ENCODE assay signal across 13 mouse cellular contexts in the genomic region with DNA sequence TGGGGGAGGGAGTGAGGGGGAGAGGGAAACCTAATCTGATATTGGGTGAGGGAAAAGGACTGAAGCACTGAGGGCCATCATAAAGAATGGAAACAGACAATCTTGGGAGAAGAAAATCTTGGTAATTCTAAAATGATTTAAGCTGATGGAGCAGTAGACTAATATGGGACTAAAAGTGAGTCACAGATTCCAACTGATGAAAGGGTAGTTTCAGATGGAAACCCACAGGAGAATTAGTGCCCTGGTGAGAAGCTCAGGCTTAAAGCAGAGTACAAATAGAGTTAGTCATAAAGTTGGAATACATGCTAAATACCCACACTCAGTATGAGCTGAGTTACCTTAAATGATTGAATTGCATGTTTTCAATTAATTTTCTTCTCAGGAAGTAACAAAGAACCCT.
"Had no signal": no experiment of that assay in that cellular context is flagged by ENCODE, and none has a peak within 500 bp of the region (broad histone marks: within the 10 kb centered on the region; RNA-seq: fewer than 3 reads in every experiment).

No protein-coding gene starts in this region.

- DNase-seq: gastrocnemius, adult 2 months; gastrocnemius, postnatal 10 days; gastrocnemius, postnatal 25 days; heart, adult 18-20 months; heart, postnatal 10 days; heart, postnatal 4 days; kidney, adult 18-20 months; kidney, adult 8-10 months; kidney, postnatal 10 days; kidney, postnatal 25 days; kidney, postnatal 4 days; liver; liver, embryonic 13.5 days had no signal
